8 mouse cellular contexts compared by ENCODE assay signal in genomic region chr4:136174216-136175193, GRCm38 (mm10). TPM values are rescaled to one million over a fixed set of nuclear protein-coding genes. Genes with fewer than 3 reads are reported as not detected.
DNase-seq lines count a peak whose midpoint lies in the region; ATAC-seq and TF ChIP-seq lines count a peak whose summit lies in the region.

No protein-coding gene starts in this region.

- H3K36me3 ChIP-seq in MEL (ENCODE audit: control insufficient read depth in 1 of 2, insufficient read depth in 2 of 2, low read length in 2 of 2): peaks cover 0 to 49% of the 10 kb centered on the region in 2 experiments; a peak in 2 of 4 replicates
- no peaks in the 10 kb centered on the region for H3K36me3 ChIP-seq in heart, embryonic 16.5 days (ENCODE audit: control insufficient read depth, insufficient read depth)

- H3K27ac ChIP-seq in gastrocnemius, adult 2 months: no peak overlapping the region
- peak overlapping the region; percentile 99 for H3K27ac ChIP-seq in MEL (ENCODE audit: control insufficient read depth, low read depth, low read length)
- peak overlapping the region; percentile 19; the same call in 1 of the 2 replicates for H3K27ac ChIP-seq in heart, embryonic 16.5 days (ENCODE audit: low read length)

- H3K4me3 ChIP-seq in gastrocnemius, adult 2 months: no peak overlapping the region
- peak overlapping the region; percentile 15 to 92 for H3K4me3 ChIP-seq in MEL (ENCODE audit: control insufficient read depth in 1 of 2, insufficient read depth in 1 of 2, low read depth in 2 of 2, low read length in 2 of 2)
- peak overlapping the region; percentile 83 for H3K4me3 ChIP-seq in heart, embryonic 16.5 days (ENCODE audit: low read length)

- peak; percentile 46 for DNase-seq in gastrocnemius, adult 2 months
- no peak for DNase-seq in gastrocnemius, postnatal 36 days
- DNase-seq in MEL (ENCODE audit: low read depth, low spot score): peak; percentile 92
- DNase-seq in lung, adult 18-20 months: peak; percentile 73 to 74
- peak; percentile 89 to 94 for DNase-seq in spleen, postnatal 10 days (ENCODE audit: low spot score in 2 of 2)
- DNase-seq in layer of hippocampus, adult 8-10 months (ENCODE audit: low spot score in 2 of 2): no peak
- DNase-seq in left cerebral cortex, postnatal 36 days (ENCODE audit: low spot score in 2 of 2): no peak

- peak overlapping the region; percentile 100 for H3K4me2 ChIP-seq in heart, embryonic 16.5 days (ENCODE audit: low read depth, low read length)

- H3K9ac ChIP-seq in MEL (ENCODE audit: control insufficient read depth, low read depth, low read length, poor library complexity, severe bottlenecking): peak overlapping the region; percentile 99
- peak overlapping the region; percentile 21; the same call in 1 of the 2 replicates for H3K9ac ChIP-seq in heart, embryonic 16.5 days (ENCODE audit: low read length)

- ATAC-seq in heart, embryonic 16.5 days (replicated peaks; ENCODE audit: extremely low read depth, insufficient read depth, low FRiP score): no peak

- 76% methylated on average over 13 of the region's 13 CpGs for WGBS in heart, embryonic 16.5 days

- H3K27me3 ChIP-seq in MEL (ENCODE audit: control insufficient read depth in 1 of 2, insufficient read depth in 2 of 2, low read length in 2 of 2): no peaks in the 10 kb centered on the region
- H3K27me3 ChIP-seq in heart, embryonic 16.5 days (ENCODE audit: control insufficient read depth, insufficient read depth, low read length): no peaks in the 10 kb centered on the region

- intact Hi-C loops in gastrocnemius, adult 2 months (cut with DNase I): no loop called here
- intact Hi-C loops in gastrocnemius, postnatal 36 days (cut with DNase I): no loop called here
- intact Hi-C loops in left cerebral cortex, postnatal 36 days (cut with DNase I): no loop called here

- peak in 1 of 2 experiments; percentile 22; a peak in 1 of 4 replicates for TF ChIP-seq POLR2A in MEL (IDR thresholded peaks at IDR 0.05; ENCODE audit: control insufficient read depth in 1 of 2, insufficient read depth in 1 of 2, low read depth in 1 of 2, low read length in 2 of 2, poor library complexity in 1 of 2)

- peaks cover 42% of the 10 kb centered on the region for H3K79me2 ChIP-seq in MEL (ENCODE audit: control insufficient read depth, insufficient read depth, low read length, poor library complexity)

- TF ChIP-seq EP300 in MEL (IDR thresholded peaks at IDR 0.05; ENCODE audit: low read depth in 1 of 2, low read length in 2 of 2): peak in 1 of 2 experiments; percentile 41; a peak in 1 of 4 replicates

- no peaks in the 10 kb centered on the region for H3K9me3 ChIP-seq in MEL (replicated peaks; ENCODE audit: insufficient read depth, low read length)
- no peaks in the 10 kb centered on the region for H3K9me3 ChIP-seq in heart, embryonic 16.5 days (replicated peaks; ENCODE audit: control insufficient read depth, low read length)

- TF ChIP-seq RAD21 in MEL (IDR thresholded peaks at IDR 0.05; ENCODE audit: low read depth, low read length): no peak

- H3K4me1 ChIP-seq in MEL (ENCODE audit: control insufficient read depth in 1 of 2, insufficient read depth in 2 of 2, low read length in 2 of 2): peaks cover 18 to 57% of the 10 kb centered on the region in 2 experiments
- peaks cover 48% of the 10 kb centered on the region for H3K4me1 ChIP-seq in heart, embryonic 16.5 days (ENCODE audit: control insufficient read depth, insufficient read depth, low read length)

- no peak for TF ChIP-seq CTCF in gastrocnemius, adult 2 months (IDR thresholded peaks at IDR 0.05)
- peak in 1 of 3 experiments; percentile 16; a peak in 2 of 6 replicates for TF ChIP-seq CTCF in MEL (IDR thresholded peaks at IDR 0.05 in 2 of 3, conservative IDR thresholded peaks at IDR 0.05 in 1 of 3; ENCODE audit: control insufficient read depth in 1 of 3, insufficient read depth in 1 of 3, low read depth in 2 of 3, low read length in 3 of 3, poor library complexity in 1 of 3, severe bottlenecking in 1 of 3)

TF ChIP-seq in MEL, 35 proteins besides CTCF, POLR2A, EP300 and RAD21 (continues in another document):
- no peak for TF ChIP-seq POLR2AphosphoS5 (IDR thresholded peaks at IDR 0.05; ENCODE audit: borderline replicate concordance, low read depth, low read length)
- no peak for TF ChIP-seq ZC3H11A (IDR thresholded peaks at IDR 0.05; ENCODE audit: low read depth, low read length)
- TF ChIP-seq SMC3 (IDR thresholded peaks at IDR 0.05; ENCODE audit: low read depth, low read length): no peak
- TF ChIP-seq TBP (IDR thresholded peaks at IDR 0.05; ENCODE audit: low read depth, low read length): no peak
- no peak for TF ChIP-seq ELF1 (IDR thresholded peaks at IDR 0.05; ENCODE audit: low read depth, low read length)
- TF ChIP-seq GATA1 (IDR thresholded peaks at IDR 0.05; ENCODE audit: low read depth, low read length): no peak
- no peak for TF ChIP-seq MYC (IDR thresholded peaks at IDR 0.05; ENCODE audit: low read depth, low read length)
- TF ChIP-seq ZMIZ1 (IDR thresholded peaks at IDR 0.05; ENCODE audit: low read depth, low read length): no peak
- TF ChIP-seq MAZ (IDR thresholded peaks at IDR 0.05; ENCODE audit: low read depth, low read length): no peak
- TF ChIP-seq MXI1 (IDR thresholded peaks at IDR 0.05; ENCODE audit: low read depth, low read length): no peak; the same call in 1 of the 2 replicates
- TF ChIP-seq JUND (IDR thresholded peaks at IDR 0.05; ENCODE audit: low read depth, low read length): no peak
- 0 out of 2 replicates have a peak, but pooled peaks have one; percentile 10 for TF ChIP-seq TAL1 (IDR thresholded peaks at IDR 0.05; ENCODE audit: low read length)
- TF ChIP-seq USF2 (IDR thresholded peaks at IDR 0.05; ENCODE audit: borderline replicate concordance in 1 of 2, insufficient read depth in 1 of 2, low read depth in 1 of 2, low read length in 2 of 2): no peak
- TF ChIP-seq ZNF384 (IDR thresholded peaks at IDR 0.05; ENCODE audit: low read depth, low read length): no peak
- no peak; the same call in 1 of the 2 replicates for TF ChIP-seq MAFK (IDR thresholded peaks at IDR 0.05; ENCODE audit: borderline replicate concordance, low read depth, low read length)
- peak; percentile 74 for TF ChIP-seq RCOR1 (IDR thresholded peaks at IDR 0.05; ENCODE audit: low read depth, low read length)
- no peak for TF ChIP-seq UBTF (IDR thresholded peaks at IDR 0.05; ENCODE audit: borderline replicate concordance, insufficient read depth, low read depth, low read length)
- no peak for TF ChIP-seq GABPA (IDR thresholded peaks at IDR 0.05; ENCODE audit: low read depth, low read length)
- TF ChIP-seq MYB (IDR thresholded peaks at IDR 0.05; ENCODE audit: low read depth, low read length): no peak
- peak; percentile 52; the same call in 1 of the 2 replicates for TF ChIP-seq TCF12 (IDR thresholded peaks at IDR 0.05; ENCODE audit: low read depth, low read length)
- TF ChIP-seq ZKSCAN1 (IDR thresholded peaks at IDR 0.05; ENCODE audit: low read depth, low read length): no peak
- TF ChIP-seq POLR2AphosphoS2 (IDR thresholded peaks at IDR 0.05; ENCODE audit: low read length): no peak
- TF ChIP-seq NRF1 (IDR thresholded peaks at IDR 0.05; ENCODE audit: insufficient read depth, low read depth, low read length, poor library complexity, severe bottlenecking): no peak
- TF ChIP-seq CHD1 (IDR thresholded peaks at IDR 0.05; ENCODE audit: low read depth, low read length): no peak
- no peak for TF ChIP-seq KAT2A (conservative IDR thresholded peaks at IDR 0.05; ENCODE audit: low read depth, low read length)
- no peak for TF ChIP-seq HCFC1 (IDR thresholded peaks at IDR 0.05; ENCODE audit: low read depth, low read length)
- peak; percentile 72 for TF ChIP-seq ETS1 (IDR thresholded peaks at IDR 0.05; ENCODE audit: low read depth, low read length)
- TF ChIP-seq MEF2A (IDR thresholded peaks at IDR 0.05; ENCODE audit: extremely low read depth, insufficient replicate concordance, low read depth, low read length, poor library complexity, severe bottlenecking): no peak
- TF ChIP-seq CHD2 (IDR thresholded peaks at IDR 0.05; ENCODE audit: low read length): no peak
- TF ChIP-seq MAX (IDR thresholded peaks at IDR 0.05; ENCODE audit: low read length): no peak
- no peak for TF ChIP-seq USF1 (IDR thresholded peaks at IDR 0.05; ENCODE audit: low read depth, low read length)
- peak; percentile 58 for TF ChIP-seq SIN3A (IDR thresholded peaks at IDR 0.05; ENCODE audit: low read length)

RNA-seq across cellular contexts. Expression of gene E2f2, which starts 2.3 kb away (rescaled TPM):
- 1 to 10 TPM in 1 of 2 experiments, under 1 TPM in 1; 0.48 to 1.1 TPM for total RNA-seq in gastrocnemius, adult 2 months (2021)
- 1 to 10 TPM; 1.3 to 1.9 TPM for total RNA-seq in gastrocnemius, postnatal 36 days (2021)
- total RNA-seq in MEL (2012; rRNA removed): 11.2 and 12.3 TPM in 2 replicates
- 10 to 100 TPM in 1 of 2 experiments, not detected in 1; 25.4 TPM for polyA plus RNA-seq in MEL (2012; ENCODE audit: insufficient read depth in 1 of 2, insufficient read length in 2 of 2, low read depth in 1 of 2, low replicate concordance in 2 of 2, missing spikeins in 1 of 2)
- 8.6 and 11.0 TPM in 2 replicates for polyA plus RNA-seq in heart, embryonic 16.5 days (2015; fragmentation: Nextera tagmentation; extraction: Ambion mirVana)
- total RNA-seq in layer of hippocampus, adult 8-10 months (2022): 1 to 10 TPM in 2 of 4 experiments, under 1 TPM in 2; 0.57 to 1.2 (median 0.98) TPM
- under 1 TPM; 0.61 to 0.72 TPM for total RNA-seq in left cerebral cortex, postnatal 36 days (2021)

RNA-seq across cellular contexts. Expression of gene Id3, which starts 31.2 kb away (rescaled TPM):
- total RNA-seq in gastrocnemius, adult 2 months (2021): 10 to 100 TPM; 11.3 to 21.9 TPM
- total RNA-seq in gastrocnemius, postnatal 36 days (2021): 10 to 100 TPM; 13.8 to 14.1 TPM
- 0.16 and 0.27 TPM in 2 replicates for total RNA-seq in MEL (2012; rRNA removed)
- under 1 TPM in 1 of 2 experiments, not detected in 1; 0.17 TPM for polyA plus RNA-seq in MEL (2012; ENCODE audit: insufficient read depth in 1 of 2, insufficient read length in 2 of 2, low read depth in 1 of 2, low replicate concordance in 2 of 2, missing spikeins in 1 of 2)
- polyA plus RNA-seq in heart, embryonic 16.5 days (2015; fragmentation: Nextera tagmentation; extraction: Ambion mirVana): 218 and 262 TPM in 2 replicates
- total RNA-seq in layer of hippocampus, adult 8-10 months (2022): 10 to 100 TPM; 40.5 to 59.5 (median 48.7) TPM
- 10 to 100 TPM; 35.3 to 40.7 TPM for total RNA-seq in left cerebral cortex, postnatal 36 days (2021)

RNA-seq across cellular contexts. Expression of gene Asap3, which starts 31.7 kb away (rescaled TPM):
- 1 to 10 TPM; 1.5 to 2.5 TPM for total RNA-seq in gastrocnemius, adult 2 months (2021)
- total RNA-seq in gastrocnemius, postnatal 36 days (2021): 1 to 10 TPM; 1.8 to 2.1 TPM
- total RNA-seq in MEL (2012; rRNA removed): 0.03 and 0.04 TPM in 2 replicates
- polyA plus RNA-seq in MEL (2012; ENCODE audit: insufficient read depth in 1 of 2, insufficient read length in 2 of 2, low read depth in 1 of 2, low replicate concordance in 2 of 2, missing spikeins in 1 of 2): under 1 TPM in 1 of 2 experiments, not detected in 1; 0.33 TPM
- polyA plus RNA-seq in heart, embryonic 16.5 days (2015; fragmentation: Nextera tagmentation; extraction: Ambion mirVana): 2.8 and 3.8 TPM in 2 replicates
- 1 to 10 TPM; 2.5 to 6.3 (median 4.6) TPM for total RNA-seq in layer of hippocampus, adult 8-10 months (2022)
- total RNA-seq in left cerebral cortex, postnatal 36 days (2021): 1 to 10 TPM; 2.2 to 2.5 TPM

Comparison
In these comparisons a context has a peak if more than half of its experiments do, and no peak if none do; other contexts are left out.
1. DNase-seq: peak in gastrocnemius, adult 2 months (single experiment), MEL (single experiment), lung, adult 18-20 months (2 of 2) and spleen, postnatal 10 days (2 of 2); none in gastrocnemius, postnatal 36 days (0 of 2), layer of hippocampus, adult 8-10 months (0 of 2) and left cerebral cortex, postnatal 36 days (0 of 2).